19 mouse cellular contexts compared by ENCODE assay signal in the genomic region with DNA sequence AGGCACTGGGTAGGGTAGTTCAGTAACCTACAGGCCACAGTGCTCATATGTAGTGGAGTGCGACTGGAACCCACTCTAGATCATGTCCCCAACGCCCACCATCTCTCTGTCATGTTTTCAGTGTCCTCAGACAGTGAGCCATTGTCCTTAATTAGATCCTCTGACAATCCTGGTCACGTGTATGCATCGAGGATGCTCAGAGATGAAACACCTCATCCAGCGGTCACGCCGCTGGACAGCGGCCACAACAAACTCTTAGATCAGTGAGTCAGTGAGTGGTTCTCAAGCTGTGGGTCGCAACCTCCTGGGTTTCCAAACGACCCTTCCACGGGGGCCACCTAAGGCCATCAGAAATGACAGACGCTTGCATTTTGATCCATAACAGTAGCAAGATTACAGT.
DNase-seq lines count a peak whose midpoint lies in the region; ATAC-seq and TF ChIP-seq lines count a peak whose summit lies in the region.
"Had no signal": no experiment of that assay in that cellular context is flagged by ENCODE, and none has a peak within 500 bp of the region (broad histone marks: within the 10 kb centered on the region; RNA-seq: fewer than 3 reads in every experiment).

No protein-coding gene starts in this region.

- no peak for ATAC-seq in hindbrain, embryonic 15.5 days (ENCODE audit: low FRiP score, low read depth)
- no peak for ATAC-seq in hindbrain, embryonic 16.5 days
- no peak for ATAC-seq in midbrain, postnatal 0 days (ENCODE audit: low FRiP score)
- no peak for ATAC-seq in midbrain, embryonic 11.5 days (ENCODE audit: low FRiP score)
- ATAC-seq in limb, embryonic 15.5 days (ENCODE audit: insufficient number of reproducible peaks, low FRiP score, low TSS enrichment, low read depth): no peak
- ATAC-seq: forebrain, embryonic 15.5 days had no signal

- H3K36me3 ChIP-seq in hindbrain, embryonic 15.5 days: no peaks in the 10 kb centered on the region
- no peaks in the 10 kb centered on the region for H3K36me3 ChIP-seq in hindbrain, embryonic 16.5 days (ENCODE audit: control insufficient read depth, insufficient read depth, low read length)
- H3K36me3 ChIP-seq in midbrain, postnatal 0 days (ENCODE audit: insufficient read depth, low read length): no peaks in the 10 kb centered on the region
- no peaks in the 10 kb centered on the region for H3K36me3 ChIP-seq in midbrain, embryonic 11.5 days (ENCODE audit: control insufficient read depth, insufficient read depth, low read length)
- no peaks in the 10 kb centered on the region for H3K36me3 ChIP-seq in limb, embryonic 15.5 days
- H3K36me3 ChIP-seq: embryonic facial prominence, embryonic 15.5 days; forebrain, embryonic 15.5 days; heart, embryonic 10.5 days had no signal

- no peaks in the 10 kb centered on the region for H3K27me3 ChIP-seq in hindbrain, embryonic 15.5 days
- H3K27me3 ChIP-seq in hindbrain, embryonic 16.5 days (replicated peaks; ENCODE audit: control insufficient read depth, insufficient read depth, low read length): no peaks in the 10 kb centered on the region
- H3K27me3 ChIP-seq in midbrain, postnatal 0 days (ENCODE audit: insufficient read depth, low read length): no peaks in the 10 kb centered on the region
- H3K27me3 ChIP-seq in midbrain, embryonic 11.5 days (ENCODE audit: control insufficient read depth, insufficient read depth, low read length): no peaks in the 10 kb centered on the region
- H3K27me3 ChIP-seq in limb, embryonic 15.5 days: no peaks in the 10 kb centered on the region
- H3K27me3 ChIP-seq: embryonic facial prominence, embryonic 15.5 days; forebrain, embryonic 15.5 days had no signal

- 71% methylated on average over 12 of the region's 12 CpGs for WGBS in hindbrain, embryonic 15.5 days
- 65% methylated on average over 12 of the region's 12 CpGs for WGBS in hindbrain, embryonic 16.5 days
- 63% methylated on average over 12 of the region's 12 CpGs for WGBS in midbrain, postnatal 0 days
- WGBS in midbrain, embryonic 11.5 days: 74% methylated on average over 12 of the region's 12 CpGs
- WGBS in limb, embryonic 15.5 days: 80% methylated on average over 12 of the region's 12 CpGs

- no peaks in the 10 kb centered on the region for H3K9me3 ChIP-seq in hindbrain, embryonic 15.5 days
- H3K9me3 ChIP-seq in hindbrain, embryonic 16.5 days (ENCODE audit: control insufficient read depth, low read length): no peaks in the 10 kb centered on the region
- H3K9me3 ChIP-seq in midbrain, postnatal 0 days (ENCODE audit: low read length): no peaks in the 10 kb centered on the region
- H3K9me3 ChIP-seq in midbrain, embryonic 11.5 days (ENCODE audit: control insufficient read depth, low read length): no peaks in the 10 kb centered on the region
- H3K9me3 ChIP-seq in limb, embryonic 15.5 days: no peaks in the 10 kb centered on the region
- H3K9me3 ChIP-seq: embryonic facial prominence, embryonic 15.5 days; forebrain, embryonic 15.5 days; heart, embryonic 10.5 days; megakaryocyte, embryonic 14.5 days had no signal

- H3K4me3 ChIP-seq in hindbrain, embryonic 15.5 days: no peak overlapping the region
- no peak overlapping the region for H3K4me3 ChIP-seq in hindbrain, embryonic 16.5 days (ENCODE audit: low read length)
- H3K4me3 ChIP-seq in midbrain, postnatal 0 days (ENCODE audit: low read depth, low read length): no peak overlapping the region
- H3K4me3 ChIP-seq in midbrain, embryonic 11.5 days (ENCODE audit: low read depth, low read length): no peak overlapping the region
- no peak overlapping the region for H3K4me3 ChIP-seq in limb, embryonic 15.5 days
- H3K4me3 ChIP-seq: embryonic facial prominence, embryonic 15.5 days; forebrain, embryonic 15.5 days; heart, embryonic 10.5 days; megakaryocyte, embryonic 14.5 days had no signal

- H3K4me1 ChIP-seq in hindbrain, embryonic 15.5 days (replicated peaks): peaks cover 53% of the 10 kb centered on the region
- peaks cover 15% of the 10 kb centered on the region for H3K4me1 ChIP-seq in hindbrain, embryonic 16.5 days (ENCODE audit: control insufficient read depth, insufficient read depth, low read depth, low read length)
- peaks cover 3% of the 10 kb centered on the region; the same call in 1 of the 2 replicates for H3K4me1 ChIP-seq in midbrain, postnatal 0 days (ENCODE audit: insufficient read depth, low read length)
- H3K4me1 ChIP-seq in midbrain, embryonic 11.5 days (ENCODE audit: control insufficient read depth, insufficient read depth, low read length): peaks cover 4% of the 10 kb centered on the region; the same call in 1 of the 2 replicates
- H3K4me1 ChIP-seq in limb, embryonic 15.5 days: peaks cover 54% of the 10 kb centered on the region

- DNase-seq in midbrain, postnatal 0 days (ENCODE audit: low spot score): no peak
- no peak for DNase-seq in midbrain, embryonic 11.5 days (ENCODE audit: low spot score, missing footprints)
- DNase-seq in MN1 (ENCODE audit: low spot score): peak; percentile 18
- no peak for DNase-seq in cerebellum, postnatal 10 days
- DNase-seq in frontal cortex, postnatal 14 days (ENCODE audit: low spot score in 2 of 2): no peak
- DNase-seq: adrenal gland, postnatal 25 days; B cell, adult 2 months; lung, embryonic 14.5 days; lung, postnatal 36 days; thymus, postnatal 4 days had no signal

- H3K27ac ChIP-seq in hindbrain, embryonic 15.5 days (replicated peaks): 0 out of 2 replicates have a peak overlapping the region, but pooled peaks have one; percentile 12
- H3K27ac ChIP-seq in hindbrain, embryonic 16.5 days (ENCODE audit: low read depth, low read length): no peak overlapping the region
- H3K27ac ChIP-seq in midbrain, postnatal 0 days (ENCODE audit: low read depth, low read length): no peak overlapping the region
- H3K27ac ChIP-seq in midbrain, embryonic 11.5 days (ENCODE audit: low read depth, low read length): no peak overlapping the region
- 0 out of 2 replicates have a peak overlapping the region, but pooled peaks have one; percentile 11 for H3K27ac ChIP-seq in limb, embryonic 15.5 days
- H3K27ac ChIP-seq: forebrain, embryonic 15.5 days; heart, embryonic 10.5 days; kidney, postnatal 0 days; liver, embryonic 14.5 days had no signal

- no peak overlapping the region for H3K4me2 ChIP-seq in hindbrain, embryonic 15.5 days
- H3K4me2 ChIP-seq in hindbrain, embryonic 16.5 days (ENCODE audit: low read length): no peak overlapping the region
- no peak overlapping the region for H3K4me2 ChIP-seq in midbrain, postnatal 0 days (ENCODE audit: low read depth, low read length, poor library complexity, severe bottlenecking)
- H3K4me2 ChIP-seq in midbrain, embryonic 11.5 days: no peak overlapping the region
- H3K4me2 ChIP-seq in limb, embryonic 15.5 days: no peak overlapping the region
- H3K4me2 ChIP-seq: embryonic facial prominence, embryonic 15.5 days; forebrain, embryonic 15.5 days; lung, embryonic 14.5 days had no signal

- TF ChIP-seq CTCF in midbrain, postnatal 0 days (IDR thresholded peaks at IDR 0.05): no peak

- H3K9ac ChIP-seq in hindbrain, embryonic 15.5 days: no peak overlapping the region
- H3K9ac ChIP-seq in hindbrain, embryonic 16.5 days (ENCODE audit: low read depth, low read length): no peak overlapping the region
- 0 out of 2 replicates have a peak overlapping the region, but pooled peaks have one; percentile 1 for H3K9ac ChIP-seq in midbrain, postnatal 0 days (replicated peaks; ENCODE audit: low read length, poor library complexity, severe bottlenecking)
- no peak overlapping the region for H3K9ac ChIP-seq in midbrain, embryonic 11.5 days (ENCODE audit: low read length)
- no peak overlapping the region for H3K9ac ChIP-seq in limb, embryonic 15.5 days
- H3K9ac ChIP-seq: embryonic facial prominence, embryonic 15.5 days; forebrain, embryonic 15.5 days; liver, embryonic 14.5 days; lung, embryonic 14.5 days had no signal

Comparison
In these comparisons a context has a peak if more than half of its experiments do, and no peak if none do; other contexts are left out.
1. H3K27ac ChIP-seq: peak in hindbrain, embryonic 15.5 days (single experiment) and limb, embryonic 15.5 days (single experiment); none in hindbrain, embryonic 16.5 days (single experiment), midbrain, postnatal 0 days (single experiment) and midbrain, embryonic 11.5 days (single experiment).